Mouse (Mus musculus) brain, embryonic 14.5 days (tissue): Measurements from ENCODE around the gene Pla2g3.
A peak's percentile ranks its signal among the peaks of the same experiment; 100 is the strongest.

Source experiments
- CTCF ChIP-seq: fragments of 200-500 bp; IDR thresholded peaks from 2 replicates; pipeline ENCODE4 v1.5.1; 2012; ENCODE audit warnings: inconsistent platforms, mild to moderate bottlenecking, moderate library complexity, borderline replicate concordance; ENCODE audit not compliant: insufficient read depth, insufficient read length; ENCODE audit errors: extremely low read depth
- POLR2A ChIP-seq: fragments of 200-500 bp; IDR thresholded peaks from 2 replicates; pipeline ENCODE4 v1.6.1; 2012; ENCODE audit warnings: mild to moderate bottlenecking, inconsistent platforms, borderline replicate concordance; ENCODE audit not compliant: poor library complexity, insufficient read depth, insufficient read length, severe bottlenecking; ENCODE audit errors: extremely low read depth

- TF ChIP-seq CTCF: peak; percentile 90
- TF ChIP-seq POLR2A: no peak
Observed at GRCm38 (mm10) chr11:3472484-3472883, 15.6 kb upstream of the Pla2g3 start.
